Mouse (Mus musculus) B cell, adult 62 days (primary cell): Measurements from ENCODE around the gene Gm43191. TPM values are rescaled to one million over a fixed set of nuclear protein-coding genes. Genes with fewer than 3 reads are reported as not detected.

Source experiments
- total RNA-seq: library from RNA; stranded (reverse); gene quantifications from 4 replicates; pipeline ENCODE4 v1.2.4, GENCODE M21; 2023

The Gm43191 gene
- total RNA-seq = not detected in 4 replicates

DNA sequence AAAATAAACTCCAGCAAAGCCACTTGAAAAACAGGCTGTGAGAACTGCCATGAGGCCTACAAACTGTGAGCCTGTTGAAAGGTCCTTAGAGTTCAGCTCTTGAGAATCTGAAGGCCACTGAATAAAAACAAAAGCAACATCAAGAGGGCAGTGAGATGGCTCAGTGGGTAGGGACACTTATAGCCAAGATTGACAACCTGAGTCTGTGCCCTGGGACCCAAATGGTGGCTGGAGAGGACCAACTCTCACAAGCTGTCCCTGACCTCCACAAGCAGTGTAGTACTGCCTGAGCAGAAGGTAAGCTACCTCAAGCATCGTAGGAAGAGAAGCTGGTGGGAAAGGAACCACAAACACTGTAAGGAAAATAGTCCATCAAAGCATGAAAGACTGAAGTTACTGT is at the start of gene Gm43191:
TSS of gene Gm43191 (minus strand) at position 101 of the 400 bp plus-strand sequence.

DNA sequence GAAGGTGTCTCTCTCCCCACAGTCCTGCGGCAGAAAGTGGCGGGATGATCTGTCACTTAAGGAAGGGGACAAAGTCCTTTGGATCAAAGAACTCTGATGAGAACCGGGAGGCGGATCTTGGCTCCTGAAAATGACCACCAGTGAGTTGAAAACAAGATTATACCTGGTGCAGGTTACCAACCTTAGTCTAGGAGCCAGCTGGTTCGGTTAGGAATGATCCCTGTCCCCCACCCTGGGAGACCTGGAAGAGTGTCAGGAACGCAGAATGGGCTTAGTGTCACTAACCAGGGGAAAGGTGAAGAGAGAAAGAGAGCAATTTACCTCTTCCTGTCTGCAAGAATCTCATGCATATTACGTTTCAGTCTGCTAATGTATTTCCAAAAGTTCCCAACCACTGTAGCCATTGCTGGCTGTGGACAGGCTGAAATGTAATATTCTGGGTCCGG is 31.4 kb upstream of the Gm43191 start, which contains the start of gene Slc35a3:
TSS of gene Slc35a3 (minus strand) at position 396 of the 446 bp plus-strand sequence.

DNA sequence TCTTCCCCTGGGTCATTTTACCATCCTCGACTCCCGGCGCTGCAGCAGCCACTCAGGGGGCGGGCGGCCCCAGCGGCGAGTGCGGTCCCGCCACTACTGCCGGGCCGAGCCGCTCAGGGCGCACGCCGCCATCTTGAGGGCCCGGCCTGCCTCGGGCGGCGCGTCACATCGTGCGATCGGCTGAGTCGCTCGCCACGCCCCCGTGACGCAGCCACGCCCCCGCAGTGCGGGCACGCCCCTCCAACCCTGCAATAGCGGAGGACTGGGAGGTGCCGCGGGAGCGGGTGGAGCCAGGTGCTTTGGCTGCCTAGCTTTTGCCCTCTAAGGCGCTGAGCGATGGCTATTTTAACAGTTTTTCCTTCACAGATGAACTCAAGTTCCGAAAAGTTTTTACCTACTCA is 18.6 kb downstream of the Gm43191 start, which contains the start of gene Mfsd14a:
TSS of gene Mfsd14a (minus strand) at position 215 of the 401 bp plus-strand sequence.

DNA sequence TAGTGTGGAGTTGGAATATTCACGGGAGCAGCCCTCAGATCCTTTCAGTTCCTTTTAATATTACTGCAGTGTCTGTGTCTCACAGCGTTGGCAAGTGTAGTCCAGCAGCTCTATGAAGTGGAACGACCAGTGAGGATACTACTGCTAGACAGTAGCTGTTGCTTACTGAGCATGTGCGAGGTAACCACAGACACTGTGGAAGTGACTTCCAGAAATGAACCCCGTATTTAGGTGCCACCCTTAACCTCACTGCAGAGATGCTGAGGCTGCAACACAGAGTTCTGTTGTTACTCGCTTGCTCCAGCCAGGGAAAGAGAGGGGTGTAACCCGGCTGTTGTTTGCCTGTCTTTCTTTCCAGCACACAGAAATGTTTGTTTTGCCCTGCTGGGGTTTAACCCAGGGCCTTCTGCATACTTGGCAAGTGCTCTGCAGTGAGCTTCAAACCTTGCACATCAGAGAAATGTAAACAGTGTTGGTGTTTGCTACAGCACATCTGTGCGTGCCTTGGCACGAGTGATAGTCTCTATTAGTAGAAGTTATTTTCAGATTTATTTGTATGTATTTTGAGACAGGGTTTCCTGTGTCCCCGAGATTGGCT is 66.7 kb downstream of the Gm43191 start, which contains the start of gene Trmt13:
TSS of gene Trmt13 (minus strand) at position 293 of the 598 bp plus-strand sequence.

DNA sequence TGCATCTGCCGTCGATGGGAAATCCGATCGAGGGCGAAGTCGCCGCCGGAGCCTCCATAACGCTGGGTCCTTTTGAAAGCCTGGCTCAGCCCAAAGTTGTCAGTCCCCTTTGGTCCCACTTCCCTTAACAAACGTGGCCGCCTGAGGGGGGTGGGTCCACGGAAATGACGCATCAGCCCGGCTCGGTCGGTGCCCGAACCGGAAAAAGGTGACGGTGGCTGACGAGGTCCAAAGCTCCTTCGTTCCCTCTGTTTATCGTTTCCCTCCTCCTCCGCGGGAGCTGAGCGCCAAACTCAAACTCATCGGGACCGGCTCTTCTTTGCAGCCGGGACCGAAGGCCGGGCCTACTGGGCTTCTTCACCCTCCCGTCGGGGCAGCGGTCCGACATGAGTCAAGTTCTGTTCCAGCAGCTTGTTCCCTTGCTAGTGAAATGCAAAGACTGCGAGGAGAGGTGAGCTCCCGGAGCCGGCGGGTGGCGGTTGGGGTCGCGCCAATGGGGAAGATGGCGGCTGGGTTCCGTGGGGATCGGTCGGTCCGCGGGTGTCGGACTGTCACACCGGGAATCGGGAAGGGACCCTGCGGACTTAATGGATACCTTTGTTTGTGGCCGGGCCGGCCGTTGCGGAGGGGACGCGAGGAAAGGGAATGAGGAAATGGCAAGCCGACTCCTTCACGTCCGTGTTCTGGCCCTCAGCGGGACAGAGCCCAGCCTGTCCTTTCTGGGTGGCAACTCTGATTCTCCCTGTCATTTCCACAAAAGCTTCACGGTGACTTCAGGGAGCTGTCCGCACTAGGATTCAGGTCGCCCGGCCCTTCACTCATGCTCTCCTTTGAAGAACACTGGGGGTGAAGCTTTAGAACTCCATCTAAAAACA is 86.1 kb downstream of the Gm43191 start, which contains the start of gene Sass6:
TSS of gene Sass6 (plus strand) at position 255 of the 875 bp plus-strand sequence.

Other genes with a start within 250 kb of the Gm43191 start
- 22.9 to 28.9 TPM (median 27.9 TPM) in 4 replicates for gene Rtca, start 173.1 kb downstream of the Gm43191 start, total RNA-seq
- gene Dbt, start 168.2 kb downstream of the Gm43191 start, total RNA-seq = 11.2 to 18.4 TPM (median 13.6 TPM) in 4 replicates
- gene Lrrc39, start 118.3 kb downstream of the Gm43191 start, total RNA-seq = not detected in 4 replicates
- gene Sass6, start 86.3 kb downstream of the Gm43191 start, total RNA-seq = 9.5 to 10.5 TPM (median 9.9 TPM) in 4 replicates
- gene Trmt13, start 66.7 kb downstream of the Gm43191 start, total RNA-seq = 27.7 to 36.9 TPM (median 32.1 TPM) in 4 replicates
- gene Mfsd14a, start 18.6 kb downstream of the Gm43191 start, total RNA-seq = 72.8 to 77.5 TPM (median 74.4 TPM) in 4 replicates
- 21.4 to 24.7 TPM (median 23.4 TPM) in 4 replicates for gene Slc35a3, start 31.6 kb upstream of the Gm43191 start, total RNA-seq
- gene Agl, start 126.9 kb upstream of the Gm43191 start, total RNA-seq = 13.3 to 15.1 TPM (median 14.3 TPM) in 4 replicates
- gene Frrs1, start 178.2 kb upstream of the Gm43191 start, total RNA-seq = 2.1 to 5.4 TPM (median 2.9 TPM) in 4 replicates